Mouse (Mus musculus) cerebellum, adult 2 months (tissue): ENCODE measurements around the gene Mast3. TPM values are rescaled to one million over a fixed set of nuclear protein-coding genes. Genes with fewer than 3 reads are reported as not detected.
A peak's percentile ranks its signal among the peaks of the same experiment; 100 is the strongest.

Source experiments
- DNase-seq, 2 experiments: peaks; one replicate each; pipeline ENCODE4 v3.0.0; 2021
- H3K27ac ChIP-seq: fragments of 200-500 bp; 2 replicates; pipeline ENCODE4 v1.5.1; 2012; ENCODE audit warnings: low read length, control low read depth, inconsistent platforms; ENCODE audit not compliant: insufficient read depth
- H3K27me3 ChIP-seq: fragments of 200-500 bp; 2 replicates; pipeline ENCODE4 v1.6.1; 2012; ENCODE audit warnings: inconsistent platforms, mild to moderate bottlenecking, low read length, moderate library complexity; ENCODE audit not compliant: control insufficient read depth, insufficient read depth
- H3K4me1 ChIP-seq: fragments of 200-500 bp; 2 replicates; pipeline ENCODE4 v1.6.1; 2011; ENCODE audit warnings: low read length; ENCODE audit not compliant: control insufficient read depth, insufficient read depth
- H3K4me3 ChIP-seq: fragments of 200-500 bp; replicated peaks from 2 replicates; pipeline ENCODE3; 2011; ENCODE audit warnings: mild to moderate bottlenecking, low read depth, low read length, control low read depth; ENCODE audit not compliant: insufficient read depth
- CTCF ChIP-seq: fragments of 200-500 bp; IDR thresholded peaks from 2 replicates; pipeline ENCODE4 v1.5.1; 2011; ENCODE audit warnings: low read depth, mild to moderate bottlenecking, control low read depth, low read length, moderate library complexity, borderline replicate concordance; ENCODE audit not compliant: insufficient read depth
- POLR2A ChIP-seq: fragments of 200-500 bp; IDR thresholded peaks from 2 replicates; pipeline ENCODE4 v1.6.1; 2011; ENCODE audit warnings: low read length, control low read depth, borderline replicate concordance; ENCODE audit not compliant: insufficient read depth
- WGBS: fragments of 180-500 bp; shearing (Covaris S2); methylation state at CpG from one replicate; pipeline ENCODE4 v1.1.7; 2018; 5-methylcytosine and 5-hydroxymethylcytosine counted together
- polyA plus RNA-seq: library from polyadenylated mRNA; depleted of rRNA; stranded (reverse); fragments of >200 nt; gene quantifications from 2 replicates; pipeline ENCODE4 v1.2.3, GENCODE M21; 2012

The Mast3 gene
- polyA plus RNA-seq, 1 experiment: 69.5 TPM

- WGBS: 76% methylated on average over 18 of the region's 18 CpGs
- no peak overlapping the region for H3K27ac ChIP-seq
- peaks cover 7% of the 10 kb centered on the region; the same call in 1 of the 2 replicates for H3K4me1 ChIP-seq
- no peaks in the 10 kb centered on the region for H3K27me3 ChIP-seq
- peak in 1 of 2 experiments; percentile 6 for DNase-seq
- no peak overlapping the region for H3K4me3 ChIP-seq
- TF ChIP-seq CTCF (no peak), POLR2A (no peak)
Observed at GRCm38 (mm10) chr8:70747211-70747890, 57.5 kb downstream of the Mast3 start.

GRCm38 (mm10) chr8:70746676-70747075, 58.2 kb downstream of the Mast3 start:
- Histone ChIP-seq H3K27me3 (no peaks in the 10 kb centered on the region), H3K4me1 (peaks cover 7% of the 10 kb centered on the region; the same call in 1 of the 2 replicates), H3K27ac (no peak overlapping the region), H3K4me3 (no peak overlapping the region)
- TF ChIP-seq CTCF (no peak), POLR2A (no peak)
- peak in 1 of 2 experiments; percentile 9 for DNase-seq
- WGBS: 83% methylated on average over 9 of the region's 9 CpGs

DNA sequence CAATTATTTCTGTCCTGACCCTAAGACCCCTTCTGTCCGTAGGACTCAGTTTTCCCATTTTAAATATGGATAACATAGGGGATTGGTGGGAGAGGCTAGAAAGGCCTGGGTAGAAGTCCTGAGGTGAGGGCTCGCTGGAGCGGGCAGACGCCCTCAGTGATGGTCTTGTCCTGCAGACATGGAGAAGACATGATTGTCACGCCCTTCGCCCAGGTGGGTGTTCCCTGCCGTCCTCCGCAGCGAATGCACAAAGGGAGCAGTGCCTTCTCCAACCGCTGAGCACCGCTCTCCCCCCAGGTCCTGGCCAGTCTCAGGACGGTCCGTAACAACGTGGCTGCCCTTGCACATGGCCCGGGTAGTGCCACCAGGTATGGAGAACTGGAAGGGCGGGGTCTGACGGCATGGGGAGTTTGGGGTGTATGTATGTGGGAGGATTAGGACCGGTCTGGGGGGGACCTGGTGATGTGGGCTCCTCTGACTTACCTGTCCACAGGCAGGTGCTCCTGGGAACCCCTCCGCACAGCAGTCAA, 59.1 kb downstream of the Mast3 start:
- no peak for DNase-seq
- H3K4me1 ChIP-seq: peaks cover 7% of the 10 kb centered on the region; the same call in 1 of the 2 replicates
- H3K27ac ChIP-seq: no peak overlapping the region
- no peak overlapping the region for H3K4me3 ChIP-seq
- TF ChIP-seq CTCF: no peak
- no peak for TF ChIP-seq POLR2A
- 63% methylated on average over 19 of the region's 19 CpGs for WGBS
- no peaks in the 10 kb centered on the region for H3K27me3 ChIP-seq

- no peaks in the 10 kb centered on the region for H3K27me3 ChIP-seq
- DNase-seq: no peak
- WGBS: 63% methylated on average over 11 of the region's 11 CpGs
Observed at GRCm38 (mm10) chr8:70744806-70745205, 60.0 kb downstream of the Mast3 start.

GRCm38 (mm10) chr8:70743656-70744590, 60.9 kb downstream of the Mast3 start:
- H3K4me1 ChIP-seq: peaks cover 7% of the 10 kb centered on the region; the same call in 1 of the 2 replicates
- peak; percentile 46 to 60 for DNase-seq
- WGBS: 5% methylated on average over 48 of the region's 48 CpGs
- no peaks in the 10 kb centered on the region for H3K27me3 ChIP-seq
- peak overlapping the region; percentile 68 for H3K4me3 ChIP-seq
- no peak overlapping the region for H3K27ac ChIP-seq
- no peak for TF ChIP-seq CTCF
- no peak for TF ChIP-seq POLR2A

More at GRCm38 (mm10) chr8:70744806-70745205, 60.0 kb downstream of the Mast3 start:
- no peak overlapping the region for H3K27ac ChIP-seq
- peaks cover 7% of the 10 kb centered on the region; the same call in 1 of the 2 replicates for H3K4me1 ChIP-seq
- H3K4me3 ChIP-seq: no peak overlapping the region
- TF ChIP-seq POLR2A (no peak), CTCF (no peak)

DNA sequence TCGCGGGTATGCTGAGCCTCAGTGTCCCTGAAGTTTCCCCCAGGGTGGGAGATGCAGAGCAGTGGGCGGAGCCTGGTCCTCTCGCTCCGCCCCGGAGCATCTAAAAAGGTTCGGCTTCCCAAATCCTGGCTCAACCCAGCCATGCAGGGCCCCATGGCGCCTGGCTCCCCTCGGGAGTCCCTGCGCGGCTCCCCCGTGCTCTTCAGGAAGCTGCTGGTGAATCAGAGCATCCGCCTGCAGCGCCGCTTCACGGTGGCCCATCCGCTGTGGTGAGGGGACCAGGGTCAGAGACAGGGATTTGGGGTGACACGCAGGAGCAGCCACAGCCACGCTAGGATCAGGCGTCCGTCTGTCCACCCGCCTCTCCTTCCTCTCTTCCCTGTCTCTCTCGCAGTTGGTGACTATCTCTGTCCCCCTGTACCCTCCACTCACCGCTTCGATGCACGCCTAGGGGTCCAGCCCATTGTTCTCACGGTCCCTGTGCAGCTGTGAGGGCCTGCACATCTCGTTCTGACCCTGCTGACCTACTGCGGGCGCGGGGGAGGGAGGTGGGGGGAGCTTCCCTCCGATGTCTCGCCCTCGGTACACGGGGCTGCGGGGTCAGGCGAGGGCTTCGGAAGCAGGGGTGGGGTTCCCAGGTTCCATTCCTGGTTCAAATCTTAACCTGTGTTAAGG, 61.7 kb downstream of the Mast3 start:
- H3K27ac ChIP-seq: no peak overlapping the region
- peaks cover 7% of the 10 kb centered on the region; the same call in 1 of the 2 replicates for H3K4me1 ChIP-seq
- no peak overlapping the region for H3K4me3 ChIP-seq
- TF ChIP-seq CTCF (no peak), POLR2A (no peak)
- DNase-seq: no peak
- WGBS: 22% methylated on average over 38 of the region's 38 CpGs
- no peaks in the 10 kb centered on the region for H3K27me3 ChIP-seq

- H3K27me3 ChIP-seq: no peaks in the 10 kb centered on the region
- H3K27ac ChIP-seq: no peak overlapping the region
Observed at GRCm38 (mm10) chr8:70742176-70742575, 62.7 kb downstream of the Mast3 start.

More at GRCm38 (mm10) chr8:70742176-70742575, 62.7 kb downstream of the Mast3 start:
- no peak overlapping the region for H3K4me3 ChIP-seq
- TF ChIP-seq POLR2A: no peak
- no peak for TF ChIP-seq CTCF
- 71% methylated on average over 11 of the region's 11 CpGs for WGBS
- no peak for DNase-seq
- H3K4me1 ChIP-seq: peaks cover 7% of the 10 kb centered on the region; the same call in 1 of the 2 replicates
